Mouse (Mus musculus): ENCODE results near the gene Pon1. TPM values are rescaled to one million over a fixed set of nuclear protein-coding genes. Genes with fewer than 3 reads are reported as not detected.

Pon1 gene
- polyA plus RNA-seq, 1 experiment from 2014 or later, result not detected

DNA sequence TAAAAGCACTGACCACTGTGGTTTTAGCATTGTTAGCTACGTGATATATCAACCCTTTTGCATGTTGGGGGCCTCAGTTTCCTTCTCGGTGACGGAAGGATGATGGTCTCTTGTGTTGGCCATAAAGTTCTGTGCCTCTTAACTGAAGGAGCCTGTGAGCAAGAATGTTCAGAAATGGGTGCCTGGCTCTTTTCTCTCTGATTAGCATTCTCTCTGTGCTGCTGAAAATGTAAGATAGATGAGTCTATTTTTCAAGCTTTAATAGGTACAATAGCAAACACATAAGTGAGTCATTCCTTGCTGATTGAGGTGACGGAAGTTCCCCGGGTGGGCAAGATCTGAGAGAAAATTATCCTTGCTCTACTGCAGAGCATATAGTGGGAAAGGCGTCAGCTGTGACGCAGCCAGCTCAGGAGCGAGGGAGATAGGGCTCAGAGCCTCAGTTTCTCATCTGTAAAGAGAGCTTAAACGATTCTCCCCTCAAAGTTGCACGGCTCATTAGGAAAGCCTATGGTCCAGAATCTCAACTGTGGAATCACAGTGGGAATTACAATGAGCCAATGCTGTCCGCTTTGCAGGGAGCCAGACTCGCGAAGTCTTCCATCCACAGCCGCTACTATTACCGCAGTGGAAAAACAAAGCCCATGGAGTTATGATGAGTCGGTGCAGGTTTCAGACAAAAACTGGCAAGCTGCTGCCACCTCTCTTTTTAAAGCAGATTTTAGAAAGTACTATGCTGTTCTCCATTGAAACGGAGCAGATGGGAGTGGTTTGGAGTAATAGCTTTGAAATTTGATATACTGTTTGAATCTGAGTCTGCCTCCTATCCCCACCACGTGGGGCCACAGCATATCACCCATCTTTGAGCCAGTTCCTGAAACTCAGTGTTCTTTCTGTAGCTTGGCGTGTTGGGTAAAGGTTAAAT, 15.5 kb downstream of the Pon1 start:
- H3K27me3 ChIP-seq, result no peaks in the 10 kb centered on the region
- ATAC-seq, result peak; percentile 69
- CTCF ChIA-PET, result interaction anchor here (0.8 to 1.9 kb wide), 3 partner anchors 15 to 27 kb away, joined by 3 to 5 read pairs (median 4); no protein-coding TSS in a partner anchor
- DNase-seq (ENCODE audit: low read depth, low spot score), result peak; percentile 35
- POLR2A ChIA-PET, result no interaction called here
- in situ Hi-C loops (cut with MboI; ENCODE audit: low pct_unique_long_range_greater_than_20kb), result no loop called here
- TF ChIP-seq CTCF (IDR thresholded peaks at IDR 0.05), result no peak

DNA sequence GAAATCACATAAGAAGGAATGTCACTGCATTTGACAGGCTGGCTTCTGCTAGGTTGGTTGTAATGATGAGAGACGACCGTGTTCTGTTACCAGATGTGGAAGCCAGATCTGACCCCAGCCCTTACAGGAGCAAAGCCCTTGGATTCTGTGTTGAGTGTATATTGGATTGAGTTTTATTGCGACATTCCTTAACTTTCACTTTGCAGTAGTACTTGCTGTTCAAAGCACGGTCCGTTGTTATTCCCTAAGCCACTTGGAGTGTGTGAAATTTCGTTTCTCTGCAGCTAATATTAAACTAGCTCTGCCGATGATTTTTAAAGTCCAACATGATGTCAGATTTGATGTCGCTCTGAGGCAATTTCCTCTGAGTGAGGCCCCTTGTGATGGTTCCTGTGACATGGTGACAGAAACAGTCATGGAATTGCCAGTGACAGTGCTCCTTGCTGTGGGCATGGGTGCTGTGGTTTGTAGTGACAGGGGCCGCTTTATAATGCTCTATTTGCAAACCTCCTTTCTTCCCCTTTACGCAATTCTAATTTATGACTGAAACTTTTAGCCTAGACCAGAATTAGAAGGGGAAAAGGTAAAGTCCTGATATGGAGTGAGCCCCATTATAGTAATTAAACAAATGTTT, 19.4 kb downstream of the Pon1 start:
- POLR2A ChIA-PET, result no interaction called here

GRCm38 (mm10) chr6:5172571-5172970, 21.2 kb downstream of the Pon1 start:
- no peak for TF ChIP-seq CTCF (IDR thresholded peaks at IDR 0.05)
- in situ Hi-C loops (cut with MboI; ENCODE audit: low pct_unique_long_range_greater_than_20kb), result no loop called here
- ATAC-seq (no peak), DNase-seq (ENCODE audit: low read depth, low spot score) (no peak)
- ChIA-PET POLR2A (no interaction called here), CTCF (interaction anchor here (1.2 kb wide), 1 partner anchor 10 kb away, joined by 3 read pairs; no protein-coding TSS in a partner anchor)
- no peaks in the 10 kb centered on the region for H3K27me3 ChIP-seq

More for the DNA sequence above, 19.4 kb downstream of the Pon1 start:
- TF ChIP-seq CTCF (IDR thresholded peaks at IDR 0.05), result no peak
- no peak for ATAC-seq
- H3K27me3 ChIP-seq, result no peaks in the 10 kb centered on the region
- CTCF ChIA-PET, result interaction anchor here (1.8 kb wide), 1 partner anchor 8 kb away, joined by 4 read pairs; no protein-coding TSS in a partner anchor
- in situ Hi-C loops (cut with MboI; ENCODE audit: low pct_unique_long_range_greater_than_20kb), result no loop called here
- no peak for DNase-seq (ENCODE audit: low read depth, low spot score)

DNA sequence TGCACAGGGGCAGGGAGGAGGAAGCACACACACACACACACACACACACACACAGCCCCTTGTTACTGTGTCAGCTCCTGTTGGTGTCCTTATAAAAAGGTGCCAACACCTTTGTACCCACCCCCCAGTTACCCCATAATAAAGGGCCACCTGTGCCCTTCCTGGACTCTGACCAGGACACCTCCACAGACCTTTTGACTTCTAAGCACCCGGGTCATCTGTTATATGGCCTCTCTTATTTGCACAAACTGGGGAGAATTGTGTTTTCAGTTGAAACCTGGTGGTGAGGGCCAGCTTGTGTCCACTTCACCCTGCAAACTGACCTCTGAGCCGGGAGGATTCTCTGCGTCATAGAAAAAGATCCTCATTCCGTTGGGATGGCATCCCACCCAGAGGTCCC, 22.3 kb downstream of the Pon1 start:
- ATAC-seq (no peak), DNase-seq (ENCODE audit: low read depth, low spot score) (no peak)
- TF ChIP-seq CTCF (IDR thresholded peaks at IDR 0.05), result no peak
- in situ Hi-C loops (cut with MboI; ENCODE audit: low pct_unique_long_range_greater_than_20kb), result no loop called here
- no peaks in the 10 kb centered on the region for H3K27me3 ChIP-seq
- ChIA-PET CTCF (no interaction called here), POLR2A (no interaction called here)

DNA sequence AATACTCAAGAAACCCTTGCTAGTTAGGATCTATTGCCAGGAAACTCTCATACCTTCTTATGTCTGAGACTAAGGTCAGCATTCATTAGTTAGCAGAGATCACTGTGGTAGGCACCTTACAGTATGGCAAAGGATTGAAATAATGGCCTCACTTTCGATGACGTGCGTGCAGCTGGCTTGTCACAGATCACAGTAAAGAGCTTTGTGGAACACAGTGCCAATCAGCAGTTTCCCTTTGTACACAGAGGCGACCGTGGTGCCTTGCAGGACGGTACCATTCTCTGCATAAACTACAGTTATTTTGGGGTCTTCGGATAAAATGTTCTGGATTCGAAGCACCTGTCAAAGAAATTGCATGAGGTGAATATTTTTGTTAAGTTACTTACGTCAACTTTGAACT, 25.6 kb downstream of the Pon1 start:
- no peak for TF ChIP-seq CTCF (IDR thresholded peaks at IDR 0.05)
- in situ Hi-C loops (cut with MboI; ENCODE audit: low pct_unique_long_range_greater_than_20kb), result no loop called here
- ATAC-seq, result no peak
- H3K27me3 ChIP-seq, result no peaks in the 10 kb centered on the region
- ChIA-PET POLR2A (no interaction called here), CTCF (no interaction called here)
- DNase-seq (ENCODE audit: low read depth, low spot score), result no peak

DNA sequence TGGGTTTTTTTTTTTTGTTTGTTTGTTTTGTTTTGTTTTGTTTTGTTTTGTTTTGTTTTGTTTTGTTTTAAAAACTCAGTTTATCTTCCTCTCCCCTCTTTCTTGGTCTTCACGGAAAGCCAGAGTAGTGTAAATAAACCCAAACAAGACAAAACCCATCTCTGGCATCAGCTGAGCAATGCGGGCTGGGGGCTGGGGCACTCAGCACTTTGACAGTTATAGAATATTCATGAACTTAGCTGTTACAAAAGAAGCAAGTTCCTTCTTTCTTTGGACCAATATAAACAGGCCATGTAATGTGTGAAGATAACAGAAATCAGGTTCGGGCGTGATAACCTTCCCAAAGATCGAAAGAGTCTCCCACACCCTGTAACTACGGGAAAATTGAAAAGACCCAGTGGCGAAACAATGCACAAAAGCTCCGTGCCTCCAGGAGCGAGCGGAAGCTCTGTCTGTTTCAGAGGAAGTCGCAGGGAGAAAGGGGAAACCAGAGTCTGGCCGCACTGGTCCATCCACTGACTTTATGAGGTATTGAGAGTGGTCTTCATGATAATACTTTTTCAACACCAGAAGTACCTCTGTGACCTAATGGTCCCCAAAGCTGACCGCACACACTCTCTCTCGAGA, 26.6 kb downstream of the Pon1 start:
- in situ Hi-C loops (cut with MboI; ENCODE audit: low pct_unique_long_range_greater_than_20kb), result no loop called here
- DNase-seq (ENCODE audit: low read depth, low spot score), result no peak
- CTCF ChIA-PET, result no interaction called here
- POLR2A ChIA-PET, result no interaction called here
- TF ChIP-seq CTCF (IDR thresholded peaks at IDR 0.05), result no peak
- ATAC-seq, result no peak
- no peaks in the 10 kb centered on the region for H3K27me3 ChIP-seq

- H3K27me3 ChIP-seq, result no peaks in the 10 kb centered on the region
- ChIA-PET POLR2A (interaction anchor here (0.7 kb wide), 1 partner anchor 143 kb away, joined by 3 read pairs; no protein-coding TSS in a partner anchor), CTCF (no interaction called here)
- ATAC-seq, result no peak
- TF ChIP-seq CTCF (IDR thresholded peaks at IDR 0.05), result no peak
- DNase-seq (ENCODE audit: low read depth, low spot score), result no peak
- in situ Hi-C loops (cut with MboI; ENCODE audit: low pct_unique_long_range_greater_than_20kb), result no loop called here
Observed at GRCm38 (mm10) chr6:5164855-5165254, 28.9 kb downstream of the Pon1 start.

GRCm38 (mm10) chr6:5163507-5164144, 30.1 kb downstream of the Pon1 start:
- no peak for TF ChIP-seq CTCF (IDR thresholded peaks at IDR 0.05)
- CTCF ChIA-PET, result interaction anchor here (1.0 kb wide), 1 partner anchor 14 kb away, joined by 3 read pairs; no protein-coding TSS in a partner anchor
- H3K27me3 ChIP-seq, result no peaks in the 10 kb centered on the region
- POLR2A ChIA-PET, result no interaction called here
- no peak for ATAC-seq
- in situ Hi-C loops (cut with MboI; ENCODE audit: low pct_unique_long_range_greater_than_20kb), result no loop called here
- DNase-seq (ENCODE audit: low read depth, low spot score), result no peak

DNA sequence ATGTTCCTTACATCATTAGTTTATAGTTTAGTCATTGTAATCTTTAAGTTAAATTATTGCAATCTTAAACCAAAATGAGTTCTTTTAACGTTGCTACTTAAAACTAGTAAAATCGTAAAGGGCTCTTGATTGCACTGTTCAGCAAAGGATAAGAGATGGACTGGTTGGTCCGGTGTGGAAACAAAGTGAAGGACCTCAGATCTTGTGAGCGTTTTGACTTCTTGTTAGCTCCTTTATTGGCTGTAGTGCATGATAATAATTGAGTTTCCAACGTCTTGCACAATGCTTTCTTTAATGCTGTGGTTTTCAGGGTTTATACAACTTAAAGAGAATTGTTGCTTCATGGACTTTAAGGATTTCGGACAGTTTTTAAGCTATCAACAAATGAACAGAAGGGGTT, 31.7 kb downstream of the Pon1 start:
- TF ChIP-seq CTCF (IDR thresholded peaks at IDR 0.05), result no peak
- in situ Hi-C loops (cut with MboI; ENCODE audit: low pct_unique_long_range_greater_than_20kb), result no loop called here
- ATAC-seq (no peak), DNase-seq (ENCODE audit: low read depth, low spot score) (no peak)
- CTCF ChIA-PET, result no interaction called here
- POLR2A ChIA-PET, result no interaction called here
- no peaks in the 10 kb centered on the region for H3K27me3 ChIP-seq

DNA sequence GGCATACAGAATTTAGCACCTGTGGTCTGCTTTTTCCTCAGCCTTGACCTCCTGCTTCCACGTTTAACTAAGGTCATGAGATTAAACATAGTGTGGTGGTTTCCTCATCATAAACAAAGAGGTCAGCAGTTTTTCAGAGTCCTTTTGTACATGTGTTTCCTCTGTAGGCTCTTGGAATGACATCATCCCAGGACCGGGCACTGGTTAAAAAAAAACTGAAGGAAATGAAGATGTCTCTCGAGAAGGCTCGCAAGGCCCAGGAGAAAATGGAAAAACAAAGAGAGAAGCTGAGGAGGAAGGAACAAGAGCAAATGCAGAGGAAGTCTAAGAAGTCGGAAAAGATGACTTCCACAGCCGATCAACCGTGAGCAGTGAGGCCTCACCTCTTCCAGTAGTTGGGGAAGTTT, 34.4 kb downstream of the Pon1 start:
- H3K27me3 ChIP-seq, result no peaks in the 10 kb centered on the region
- in situ Hi-C loops (cut with MboI; ENCODE audit: low pct_unique_long_range_greater_than_20kb), result no loop called here
- CTCF ChIA-PET, result no interaction called here
- DNase-seq (ENCODE audit: low read depth, low spot score) (no peak), ATAC-seq (no peak)
- TF ChIP-seq CTCF (IDR thresholded peaks at IDR 0.05), result no peak
- POLR2A ChIA-PET, result no interaction called here

All from Patski (cell line).